Mouse (Mus musculus) right cerebral cortex, postnatal 14 days (tissue): ENCODE measurements around the gene Olfr1458.

ENCODE experiments used
- DNase-seq: peaks from one replicate; pipeline ENCODE4 v3.0.0; 2022

The Olfr1458 gene

GRCm38 (mm10) chr19:13106675-13107074 lies at the start of gene Olfr1458:
Olfr1458 (minus strand) TSS chr19:13106775.
- DNase-seq: no peak

GRCm38 (mm10) chr19:13149449-13149848 lies 42.9 kb upstream of the Olfr1458 start, which contains the start of gene Olfr1459:
Olfr1459 (minus strand) TSS chr19:13149549.
- DNase-seq: no peak

GRCm38 (mm10) chr19:13097791-13098190 lies 8.8 kb downstream of the Olfr1458 start, which contains the start of gene Olfr1457:
Olfr1457 (minus strand) TSS chr19:13097891.
- no peak for DNase-seq

- no peak for DNase-seq
These were observed 12.7 kb downstream of the Olfr1458 start for GRCm38 (mm10) chr19:13093908-13094307.

- DNase-seq: no peak
These were observed 46.3 kb downstream of the Olfr1458 start, which contains the start of gene Olfr1454 for GRCm38 (mm10) chr19:13060310-13060709. Olfr1454 (plus strand) TSS chr19:13060610.
